Mouse (Mus musculus) ES-E14 (cell line): Measurements from ENCODE around the gene Prkch. TPM values are rescaled to one million over a fixed set of nuclear protein-coding genes. Genes with fewer than 3 reads are reported as not detected.
A peak's percentile ranks its signal among the peaks of the same experiment; 100 is the strongest.
"Not testable (repeated sequence)": the region's sequence is repeated elsewhere in the genome, so short reads cannot be mapped to it uniquely, and the experiment has no call there.

Experiments used
- DNase-seq: peaks from one replicate; pipeline ENCODE4 v3.0.0-alpha.2; 2013; ENCODE audit warnings: low read depth, low spot score
- H3K27ac ChIP-seq: 2 replicates; pipeline ENCODE4 v1.5.1; 2012; ENCODE audit warnings: low read depth, mild to moderate bottlenecking, low read length, moderate library complexity, mixed read lengths; ENCODE audit not compliant: poor library complexity, insufficient read depth, severe bottlenecking
- H3K36me3 ChIP-seq: 2 replicates; pipeline ENCODE4 v1.6.1; 2012; ENCODE audit warnings: mild to moderate bottlenecking, low read length, moderate library complexity, mixed read lengths; ENCODE audit not compliant: control insufficient read depth, poor library complexity, insufficient read depth, severe bottlenecking
- H3K4me1 ChIP-seq, 2 experiments: fragments of 150-350 bp in 1 of 2; sonication (generic) in 1 of 2; 2 replicates each; pipeline ENCODE4 v1.6.1; 2012; ENCODE audit warnings: low read length in 2 of 2, mild to moderate bottlenecking in 1 of 2, mixed read lengths in 1 of 2; ENCODE audit not compliant: control insufficient read depth in 2 of 2, insufficient read depth in 2 of 2, poor library complexity in 1 of 2
- H3K4me3 ChIP-seq, 2 experiments: fragments of 150-350 bp in 1 of 2; sonication (generic) in 1 of 2; 2 replicates each; pipeline ENCODE4 v1.5.1; 2012; ENCODE audit warnings: low read length in 2 of 2, low read depth in 1 of 2, mild to moderate bottlenecking in 1 of 2, mixed read lengths in 1 of 2; ENCODE audit not compliant: insufficient read depth in 1 of 2, poor library complexity in 1 of 2, severe bottlenecking in 1 of 2
- H3K9ac ChIP-seq: 2 replicates; pipeline ENCODE4 v1.6.1; 2012; ENCODE audit warnings: low read depth, mild to moderate bottlenecking, low read length, mixed read lengths; ENCODE audit not compliant: poor library complexity, insufficient read depth, severe bottlenecking
- H3K9me3 ChIP-seq: fragments of 150-350 bp; sonication (generic); 2 replicates; pipeline ENCODE4 v1.6.1; 2012; ENCODE audit warnings: low read depth, mild to moderate bottlenecking, low read length; ENCODE audit not compliant: control insufficient read depth, insufficient read depth
- CHD2 ChIP-seq: IDR thresholded peaks from 2 replicates; pipeline ENCODE4 v1.6.1; 2014; ENCODE audit warnings: mild to moderate bottlenecking, low read depth, low read length, inconsistent platforms
- HCFC1 ChIP-seq: IDR thresholded peaks from 2 replicates; pipeline ENCODE4 v1.6.1; 2012; ENCODE audit warnings: low read length, inconsistent platforms, borderline replicate concordance; ENCODE audit not compliant: insufficient read depth
- MAFK ChIP-seq: IDR thresholded peaks from 2 replicates; pipeline ENCODE4 v1.6.1; 2014; ENCODE audit warnings: mild to moderate bottlenecking, low read depth, low read length, inconsistent platforms; ENCODE audit not compliant: insufficient read depth
- ZC3H11A ChIP-seq: IDR thresholded peaks from 2 replicates; pipeline ENCODE4 v1.6.1; 2012; ENCODE audit warnings: low read depth, mild to moderate bottlenecking, inconsistent platforms, low read length, borderline replicate concordance
- ZNF384 ChIP-seq: IDR thresholded peaks from 2 replicates; pipeline ENCODE4 v1.6.1; 2012; ENCODE audit warnings: low read depth, low read length, inconsistent platforms
- in situ Hi-C, 2 experiments: fragments of 600-800 bp; cut with MboI; formaldehyde crosslinking; loops; one replicate each; pipeline ENCODE4 v1.15.1; 2025; ENCODE audit warnings: low sequenced_read_pairs in 2 of 2, inconsistent platforms in 1 of 2; ENCODE audit not compliant: unreplicated experiment in 2 of 2
- total RNA-seq: library from RNA; depleted of rRNA; stranded (reverse); fragments of 300-350 nt; gene quantifications from 2 replicates; pipeline ENCODE4 v1.2.3, GENCODE M21; 2012

Prkch gene
- total RNA-seq, 1 experiment, result 2.8 TPM

DNA sequence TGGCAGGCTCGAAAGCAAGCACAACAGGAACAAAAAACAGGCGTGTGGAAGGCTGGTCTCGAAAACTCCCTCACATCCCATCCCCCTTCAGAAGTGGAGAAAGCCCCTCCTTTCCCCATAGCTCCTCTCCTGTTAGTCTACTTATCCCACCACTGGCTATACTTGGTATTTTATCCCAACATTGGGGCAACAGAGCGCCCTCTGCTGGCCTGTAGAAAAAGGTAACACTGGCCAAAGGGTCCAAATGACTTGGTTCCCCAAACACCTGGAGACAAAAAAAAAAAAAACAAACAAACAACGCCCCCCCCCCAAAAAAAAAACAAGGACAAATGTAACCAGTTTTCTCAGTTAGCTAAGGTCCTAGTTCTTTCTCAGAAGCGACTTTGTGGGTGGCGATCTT is 24.5 kb upstream of the Prkch start:
- no peak overlapping the region for H3K9ac ChIP-seq
- no peaks in the 10 kb centered on the region for H3K9me3 ChIP-seq
- in situ Hi-C loops, result no loop called here
- no peaks in the 10 kb centered on the region for H3K36me3 ChIP-seq
- no peak overlapping the region for H3K27ac ChIP-seq
- H3K4me3 ChIP-seq, result peak overlapping the region in 1 of 2 experiments; percentile 46; a peak in 2 of 4 replicates
- peak; percentile 75 for DNase-seq
- H3K4me1 ChIP-seq, result peaks cover 0 to 2% of the 10 kb centered on the region in 2 experiments; a peak in 2 of 4 replicates
- TF ChIP-seq CHD2, result no peak; the same call in 1 of the 2 replicates
- TF ChIP-seq ZNF384, result peak; percentile 89; the same call in 1 of the 2 replicates
- TF ChIP-seq MAFK, result no peak
- peak; percentile 16; the same call in 1 of the 2 replicates for TF ChIP-seq ZC3H11A
- no peak for TF ChIP-seq HCFC1

DNA sequence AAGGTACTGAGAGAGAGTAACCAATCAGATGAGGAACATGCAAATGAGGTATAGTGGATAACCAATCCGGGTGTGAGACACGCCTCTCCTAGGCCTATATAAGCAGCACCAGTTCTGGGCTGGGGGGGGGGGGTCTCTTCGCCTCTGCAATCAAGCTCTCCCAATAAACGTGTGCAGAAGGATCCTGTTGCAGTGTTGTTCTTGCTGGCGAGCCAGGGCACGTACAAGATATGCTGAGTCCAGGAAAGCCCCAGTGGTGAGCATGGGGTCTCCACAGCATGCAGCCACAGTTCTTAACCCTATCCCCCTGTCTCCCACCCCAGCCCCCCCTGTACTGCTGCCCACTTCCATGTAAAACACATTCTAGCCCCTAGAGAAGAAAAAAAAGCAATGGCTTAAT is 21.5 kb upstream of the Prkch start:
- not testable (repeated sequence) for H3K4me3 ChIP-seq

DNA sequence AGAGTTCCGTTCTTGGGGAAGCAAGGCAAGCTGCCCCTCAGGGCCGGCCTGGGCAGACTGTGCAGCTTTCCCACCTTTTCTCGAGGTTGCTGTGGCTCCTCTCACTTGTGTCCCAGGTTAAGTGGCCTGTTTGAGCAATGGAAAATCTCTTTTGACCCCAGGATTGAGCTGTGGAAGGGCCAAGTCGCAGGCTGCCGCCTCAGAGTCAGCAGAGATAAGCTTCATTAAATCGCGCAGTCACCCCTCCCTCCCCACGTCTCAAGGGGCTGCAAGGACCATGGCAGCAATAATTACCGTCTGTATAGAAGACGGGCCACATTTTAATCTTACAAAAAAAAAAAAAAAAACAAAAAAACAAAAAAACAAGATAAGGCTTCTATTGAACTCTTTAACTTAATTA is 20.4 kb upstream of the Prkch start:
- no peaks in the 10 kb centered on the region for H3K36me3 ChIP-seq
- peaks cover 0 to 2% of the 10 kb centered on the region in 2 experiments; a peak in 2 of 4 replicates for H3K4me1 ChIP-seq
- H3K27ac ChIP-seq, result no peak overlapping the region
- no peak for DNase-seq
- in situ Hi-C loops, result no loop called here
- TF ChIP-seq CHD2 (no peak), ZNF384 (no peak), ZC3H11A (no peak), HCFC1 (no peak), MAFK (no peak)
- H3K9ac ChIP-seq, result no peak overlapping the region
- H3K9me3 ChIP-seq, result no peaks in the 10 kb centered on the region
- no peak overlapping the region for H3K4me3 ChIP-seq

More for the DNA sequence above, 21.5 kb upstream of the Prkch start:
- in situ Hi-C loops, DNase-seq, H3K27ac ChIP-seq, H3K9me3 ChIP-seq, H3K4me1 ChIP-seq, H3K36me3 ChIP-seq, H3K9ac ChIP-seq: not testable (repeated sequence)

DNA sequence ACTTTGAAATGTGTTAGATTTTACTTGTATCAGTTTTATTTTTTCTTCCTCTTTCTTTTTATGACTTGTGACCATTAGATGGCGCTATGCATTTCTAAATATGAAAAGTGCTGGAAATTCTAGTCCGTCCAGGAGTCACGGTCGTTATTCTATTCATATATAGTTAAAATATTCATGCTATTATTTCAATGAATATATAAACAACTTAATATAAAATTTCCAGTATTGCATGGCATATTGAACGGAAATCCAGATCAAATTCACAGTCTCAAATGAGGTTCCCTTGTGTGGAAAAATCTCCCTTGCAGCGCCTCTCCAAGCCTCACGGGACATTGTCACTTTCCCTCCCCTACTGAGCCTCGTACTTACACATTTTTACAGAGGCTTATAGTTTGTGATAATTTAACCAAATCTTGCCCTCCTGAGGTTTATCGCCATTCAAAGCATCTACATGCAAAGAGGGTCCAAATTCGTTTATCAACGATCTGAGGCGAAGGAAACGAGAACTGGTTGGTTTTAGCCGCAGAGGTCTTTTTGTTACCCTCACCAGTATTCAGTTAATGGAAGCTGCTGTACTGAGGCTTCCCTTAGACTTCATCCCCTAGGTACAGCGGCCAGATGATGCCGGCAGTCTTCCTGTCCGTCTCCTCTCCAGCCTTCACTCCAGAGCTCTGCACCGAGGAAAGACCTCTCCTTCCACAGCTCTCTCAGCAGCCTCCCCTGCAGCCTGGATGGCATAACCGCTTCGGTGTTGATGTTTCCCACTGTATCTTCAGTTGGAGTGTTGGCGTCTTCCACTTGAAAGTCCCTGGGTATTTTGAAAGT is 19.6 kb upstream of the Prkch start:
- no peaks in the 10 kb centered on the region for H3K36me3 ChIP-seq
- DNase-seq, result no peak
- no peak overlapping the region for H3K4me3 ChIP-seq
- H3K9ac ChIP-seq, result no peak overlapping the region
- H3K27ac ChIP-seq, result no peak overlapping the region
- TF ChIP-seq MAFK (no peak), CHD2 (no peak), HCFC1 (no peak), ZC3H11A (no peak), ZNF384 (no peak)
- no peaks in the 10 kb centered on the region for H3K9me3 ChIP-seq
- peaks cover 0 to 2% of the 10 kb centered on the region in 2 experiments; a peak in 2 of 4 replicates for H3K4me1 ChIP-seq
- in situ Hi-C loops, result no loop called here

DNA sequence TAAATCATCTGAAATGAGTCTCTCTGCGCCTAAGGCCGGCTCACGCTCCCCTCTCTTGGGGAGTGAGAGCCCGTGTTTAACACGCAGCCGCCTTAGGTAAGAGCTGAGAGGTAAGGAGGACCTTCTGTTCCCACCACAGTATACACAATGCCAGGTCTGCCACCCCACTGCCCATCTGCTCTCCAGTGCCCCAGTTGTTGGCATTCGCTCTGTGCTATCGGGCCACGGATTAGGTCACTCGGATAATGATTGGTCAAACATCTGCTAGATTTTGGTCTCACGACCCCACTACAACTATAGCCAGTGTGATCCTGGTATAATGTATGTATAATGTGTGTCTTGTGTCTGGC is 19.0 kb upstream of the Prkch start:
- Histone ChIP-seq H3K9me3 (no peaks in the 10 kb centered on the region), H3K9ac (no peak overlapping the region), H3K4me3 (no peak overlapping the region), H3K4me1 (no peaks in the 10 kb centered on the region), H3K36me3 (no peaks in the 10 kb centered on the region), H3K27ac (no peak overlapping the region)
- in situ Hi-C loops, result no loop called here
- DNase-seq, result no peak
- TF ChIP-seq MAFK (no peak), CHD2 (no peak), ZC3H11A (no peak), HCFC1 (no peak), ZNF384 (no peak)
